Mouse (Mus musculus) CH12.LX (cell line): ENCODE measurements around the gene Dgat2l6.

Experiments
- CTCF ChIP-seq, 2 experiments: IDR thresholded peaks in 1 of 2; conservative IDR thresholded peaks in 1 of 2; 2 replicates each; pipeline ENCODE4 v1.5.1; 2011 to 2012; ENCODE audit warnings: low read depth in 2 of 2, low read length in 2 of 2, improper control_type of control experiment in 1 of 2, inconsistent platforms in 1 of 2, mild to moderate bottlenecking in 1 of 2, moderate library complexity in 1 of 2
- HCFC1 ChIP-seq: IDR thresholded peaks from 2 replicates; pipeline ENCODE4 v1.6.1; 2012; ENCODE audit warnings: low read depth, mild to moderate bottlenecking, inconsistent platforms, low read length, improper control_type of control experiment
- MEF2A ChIP-seq: IDR thresholded peaks from 2 replicates; pipeline ENCODE4 v1.6.1; 2014; ENCODE audit warnings: low read depth, mild to moderate bottlenecking, inconsistent platforms, low read length, improper control_type of control experiment, borderline replicate concordance
- PAX5 ChIP-seq: IDR thresholded peaks from 2 replicates; pipeline ENCODE4 v1.6.1; 2012; ENCODE audit warnings: low read length, inconsistent platforms, mixed read lengths
- POLR2A ChIP-seq: IDR thresholded peaks from 2 replicates; pipeline ENCODE4 v1.6.1; 2011; ENCODE audit warnings: low read depth, mild to moderate bottlenecking, improper control_type of control experiment, low read length
- POLR2AphosphoS2 ChIP-seq: IDR thresholded peaks from 2 replicates; pipeline ENCODE4 v1.6.1; 2011; ENCODE audit warnings: low read depth, low read length, improper control_type of control experiment
- ZNF384 ChIP-seq: IDR thresholded peaks from 2 replicates; pipeline ENCODE4 v1.6.1; 2012; ENCODE audit warnings: low read depth, low read length, improper control_type of control experiment, inconsistent platforms

DNA sequence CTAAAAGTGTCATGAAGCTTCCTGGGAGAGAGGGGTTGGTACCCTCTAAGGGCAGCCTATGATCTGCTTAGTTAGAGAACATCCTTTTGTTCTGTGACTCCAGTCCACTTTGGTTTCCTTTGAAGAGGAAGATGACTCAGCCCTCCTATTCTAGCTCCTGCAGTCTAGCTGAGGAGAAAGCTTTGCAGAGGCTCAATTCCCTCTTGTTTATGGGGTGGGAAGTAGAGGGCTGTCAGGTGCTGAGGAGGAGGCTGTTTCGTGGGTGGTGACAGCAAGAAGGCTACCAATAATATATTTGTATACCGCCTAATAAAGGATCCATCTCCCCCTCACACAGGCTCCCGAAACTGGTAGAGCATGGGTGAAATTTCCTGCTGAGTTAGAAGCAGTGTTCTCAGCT lies 8.0 kb upstream of the Dgat2l6 start:
- TF ChIP-seq POLR2A (no peak), PAX5 (no peak), MEF2A (no peak), CTCF (conservative IDR thresholded peaks at IDR 0.05 in 1 of 2, IDR thresholded peaks at IDR 0.05 in 1 of 2; ENCODE audit: low read depth in 2 of 2, low read length in 2 of 2) (no peak), ZNF384 (no peak), POLR2AphosphoS2 (no peak), HCFC1 (no peak)
